Mouse (Mus musculus): Measurements from ENCODE around the gene Igsf10. TPM values are rescaled to one million over a fixed set of nuclear protein-coding genes. Genes with fewer than 3 reads are reported as not detected.
A peak's percentile ranks its signal among the peaks of the same experiment; 100 is the strongest.

Igsf10 gene
- polyA plus RNA-seq, 1 experiment from 2014 or later = 2.3 TPM

- Histone ChIP-seq H3K36me3 (ENCODE audit: poor library complexity, severe bottlenecking) (peaks cover 10% of the 10 kb centered on the region; the same call in 1 of the 2 replicates), H3K4me2 (no peak overlapping the region), H3K27ac (no peak overlapping the region), H3K9ac (no peak overlapping the region), H3K4me3 (no peak overlapping the region), H3K9me3 (replicated peaks) (no peaks in the 10 kb centered on the region), H3K27me3 (no peaks in the 10 kb centered on the region), H3K4me1 (no peaks in the 10 kb centered on the region)
- 49% methylated on average over 7 of the region's 7 CpGs for WGBS
- ATAC-seq = peak; percentile 67; the same call in 1 of the 2 replicates
These were observed 22.8 kb downstream of the Igsf10 start for GRCm38 (mm10) chr3:59321278-59321876.

DNA sequence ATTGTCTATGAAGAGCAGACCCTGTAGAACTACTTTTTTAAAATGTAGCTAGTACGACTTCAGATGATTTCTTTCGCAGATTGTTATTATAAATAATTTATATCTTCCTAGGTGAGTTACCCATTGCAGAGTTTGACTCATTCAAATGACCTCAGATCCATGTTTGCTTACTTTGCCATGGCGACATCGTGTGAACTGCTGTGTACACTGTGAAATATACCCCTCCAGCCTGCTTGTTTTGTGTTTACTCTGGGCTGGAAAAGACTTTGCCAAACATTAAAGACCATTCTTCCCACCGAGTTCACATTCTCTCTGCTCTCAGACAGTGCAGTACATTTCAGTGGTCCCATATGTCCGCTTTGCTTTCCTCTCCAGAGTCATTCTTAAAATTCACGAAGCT is 28.1 kb downstream of the Igsf10 start:
- no peaks in the 10 kb centered on the region for H3K27me3 ChIP-seq
- H3K4me2 ChIP-seq = no peak overlapping the region
- no peak for ATAC-seq
- H3K9me3 ChIP-seq (replicated peaks) = no peaks in the 10 kb centered on the region
- WGBS = 90% methylated on average over 7 of the region's 7 CpGs
- no peak overlapping the region for H3K4me3 ChIP-seq
- H3K27ac ChIP-seq = no peak overlapping the region
- H3K36me3 ChIP-seq (ENCODE audit: poor library complexity, severe bottlenecking) = peaks cover 10% of the 10 kb centered on the region; the same call in 1 of the 2 replicates
- no peaks in the 10 kb centered on the region for H3K4me1 ChIP-seq
- no peak overlapping the region for H3K9ac ChIP-seq

GRCm38 (mm10) chr3:59312610-59313009 is 31.6 kb downstream of the Igsf10 start:
- Histone ChIP-seq H3K36me3 (ENCODE audit: poor library complexity, severe bottlenecking) (no peaks in the 10 kb centered on the region), H3K4me1 (no peaks in the 10 kb centered on the region), H3K4me3 (no peak overlapping the region), H3K4me2 (no peak overlapping the region), H3K9me3 (replicated peaks) (no peaks in the 10 kb centered on the region), H3K9ac (no peak overlapping the region), H3K27me3 (no peaks in the 10 kb centered on the region), H3K27ac (no peak overlapping the region)
- no peak for ATAC-seq
- WGBS = 93% methylated on average over 10 of the region's 10 CpGs

GRCm38 (mm10) chr3:59305518-59305917 is 38.7 kb downstream of the Igsf10 start:
- Histone ChIP-seq H3K27ac (no peak overlapping the region), H3K9ac (no peak overlapping the region), H3K27me3 (no peaks in the 10 kb centered on the region), H3K4me1 (no peaks in the 10 kb centered on the region), H3K9me3 (replicated peaks) (no peaks in the 10 kb centered on the region), H3K4me2 (no peak overlapping the region), H3K36me3 (ENCODE audit: poor library complexity, severe bottlenecking) (no peaks in the 10 kb centered on the region), H3K4me3 (no peak overlapping the region)
- 94% methylated on average over 2 of the region's 2 CpGs for WGBS
- no peak for ATAC-seq

- no peaks in the 10 kb centered on the region for H3K36me3 ChIP-seq (ENCODE audit: poor library complexity, severe bottlenecking)
- no peak overlapping the region for H3K27ac ChIP-seq
- no peak overlapping the region for H3K9ac ChIP-seq
- 92% methylated on average over 5 of the region's 5 CpGs for WGBS
- H3K4me3 ChIP-seq = no peak overlapping the region
- H3K4me1 ChIP-seq = no peaks in the 10 kb centered on the region
- H3K27me3 ChIP-seq = no peaks in the 10 kb centered on the region
- H3K9me3 ChIP-seq (replicated peaks) = no peaks in the 10 kb centered on the region
- H3K4me2 ChIP-seq = no peak overlapping the region
- ATAC-seq = no peak
These were observed 39.2 kb downstream of the Igsf10 start for GRCm38 (mm10) chr3:59304944-59305343.

GRCm38 (mm10) chr3:59297653-59298052 is 46.5 kb downstream of the Igsf10 start:
- no peak for ATAC-seq
- H3K27me3 ChIP-seq = no peaks in the 10 kb centered on the region
- H3K4me1 ChIP-seq = no peaks in the 10 kb centered on the region
- H3K27ac ChIP-seq = no peak overlapping the region
- no peaks in the 10 kb centered on the region for H3K9me3 ChIP-seq (replicated peaks)
- H3K9ac ChIP-seq = no peak overlapping the region
- no peak overlapping the region for H3K4me3 ChIP-seq
- H3K36me3 ChIP-seq (ENCODE audit: poor library complexity, severe bottlenecking) = no peaks in the 10 kb centered on the region
- H3K4me2 ChIP-seq = no peak overlapping the region
- 86% methylated on average over 16 of the region's 16 CpGs for WGBS

DNA sequence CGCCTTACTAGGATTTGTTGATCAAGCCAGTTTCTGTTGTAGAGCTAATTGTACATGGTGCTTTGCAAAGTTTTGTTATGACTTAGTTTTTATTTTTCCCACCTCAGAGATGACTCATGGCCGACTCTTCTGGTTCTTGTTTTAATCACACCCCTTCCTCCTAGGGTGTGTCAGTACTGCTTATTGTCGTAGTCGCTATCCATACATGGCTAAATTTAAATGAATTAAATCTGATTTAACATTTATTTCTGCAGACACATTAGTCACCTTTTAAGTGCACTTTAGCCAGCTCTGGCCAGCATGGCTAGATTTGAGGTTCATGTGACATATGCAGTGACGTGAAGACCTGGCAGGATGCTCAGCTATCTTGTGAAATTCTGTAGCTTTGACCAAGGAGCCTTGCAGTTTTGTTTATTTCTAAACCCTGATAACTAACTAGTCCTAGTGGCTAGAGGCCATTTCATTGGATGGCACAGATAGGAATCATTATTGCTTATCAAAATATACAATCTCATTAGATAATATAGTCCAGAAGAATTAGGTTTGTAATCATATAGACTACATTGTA is 47.5 kb downstream of the Igsf10 start:
- 96% methylated on average over 5 of the region's 5 CpGs for WGBS
- ATAC-seq = no peak
- H3K27ac ChIP-seq = no peak overlapping the region
- H3K4me2 ChIP-seq = no peak overlapping the region
- no peak overlapping the region for H3K9ac ChIP-seq
- H3K36me3 ChIP-seq (ENCODE audit: poor library complexity, severe bottlenecking) = no peaks in the 10 kb centered on the region
- H3K27me3 ChIP-seq = no peaks in the 10 kb centered on the region
- no peaks in the 10 kb centered on the region for H3K4me1 ChIP-seq
- no peak overlapping the region for H3K4me3 ChIP-seq
- H3K9me3 ChIP-seq (replicated peaks) = no peaks in the 10 kb centered on the region

DNA sequence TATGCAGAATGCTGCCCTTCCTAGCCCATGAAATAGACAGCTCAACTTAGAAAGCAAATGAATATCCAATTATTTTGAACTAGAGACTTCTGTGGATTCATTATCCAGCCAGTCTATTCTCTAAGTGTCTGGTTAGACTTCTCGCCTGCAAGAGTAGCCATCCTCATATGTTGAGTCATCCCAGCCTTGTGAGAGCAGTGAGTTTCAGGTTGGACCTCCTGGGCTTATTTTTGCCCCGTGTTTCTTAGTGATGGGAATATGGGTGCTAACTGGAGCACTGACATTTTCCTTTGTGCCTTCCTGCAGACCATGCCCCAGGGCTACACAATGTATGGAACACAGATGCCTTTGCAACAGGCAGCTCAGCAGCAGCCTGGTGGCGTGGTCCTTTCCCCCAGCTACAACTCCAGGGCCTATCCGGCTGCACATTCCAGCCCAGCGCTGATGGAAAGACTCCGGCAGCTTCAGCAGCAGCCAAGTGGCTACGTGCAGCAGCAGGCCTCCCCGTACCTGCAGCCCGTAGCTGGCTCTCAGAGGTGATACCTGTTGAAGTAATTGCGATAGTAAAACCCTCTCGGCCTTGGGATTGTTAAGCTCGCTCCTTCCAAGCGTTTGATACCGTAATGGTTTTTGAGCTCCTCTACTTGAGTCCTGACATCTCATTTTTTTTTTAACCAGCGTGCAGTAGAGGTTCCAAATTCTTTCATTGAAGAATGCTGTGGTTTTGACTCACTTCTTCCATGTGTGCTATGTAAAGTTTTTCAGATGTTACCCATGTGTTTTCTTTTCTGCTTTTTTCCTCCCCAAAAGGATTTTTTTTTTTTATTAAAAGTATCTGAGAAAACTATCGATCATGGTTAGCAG is 48.3 kb downstream of the Igsf10 start:
- Histone ChIP-seq H3K9me3 (replicated peaks) (no peaks in the 10 kb centered on the region), H3K4me1 (no peaks in the 10 kb centered on the region), H3K4me3 (no peak overlapping the region), H3K27me3 (no peaks in the 10 kb centered on the region), H3K4me2 (no peak overlapping the region), H3K27ac (no peak overlapping the region), H3K9ac (no peak overlapping the region), H3K36me3 (ENCODE audit: poor library complexity, severe bottlenecking) (no peaks in the 10 kb centered on the region)
- WGBS = 92% methylated on average over 16 of the region's 16 CpGs
- no peak for ATAC-seq

- no peaks in the 10 kb centered on the region for H3K36me3 ChIP-seq (ENCODE audit: poor library complexity, severe bottlenecking)
- H3K9ac ChIP-seq = no peak overlapping the region
- no peak overlapping the region for H3K4me3 ChIP-seq
- WGBS = 71% methylated on average over 5 of the region's 5 CpGs
- H3K27me3 ChIP-seq = no peaks in the 10 kb centered on the region
- no peak overlapping the region for H3K27ac ChIP-seq
- no peaks in the 10 kb centered on the region for H3K4me1 ChIP-seq
- no peaks in the 10 kb centered on the region for H3K9me3 ChIP-seq (replicated peaks)
- no peak for ATAC-seq
- no peak overlapping the region for H3K4me2 ChIP-seq
These were observed 50.6 kb downstream of the Igsf10 start for GRCm38 (mm10) chr3:59293437-59294199.

DNA sequence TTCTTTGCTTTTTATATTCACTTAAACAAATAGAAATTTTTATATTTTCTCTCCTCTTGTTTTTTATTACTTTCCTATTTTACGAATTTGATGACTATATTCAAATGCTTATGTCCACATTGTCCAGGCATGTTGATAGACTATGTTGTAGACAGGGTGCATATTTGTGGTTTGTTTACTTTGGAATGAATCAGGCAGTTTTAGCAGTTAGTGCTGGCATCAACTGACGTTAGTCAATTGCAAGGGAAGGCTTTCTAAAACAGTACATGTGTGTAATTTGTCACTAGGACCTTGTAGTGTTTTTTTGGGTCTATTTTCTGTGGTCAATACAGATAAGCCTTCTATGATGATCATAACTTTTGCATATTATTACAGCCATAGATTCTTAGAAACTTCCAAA is 53.6 kb downstream of the Igsf10 start:
- Histone ChIP-seq H3K9me3 (replicated peaks) (no peaks in the 10 kb centered on the region), H3K4me3 (no peak overlapping the region), H3K9ac (no peak overlapping the region), H3K27me3 (no peaks in the 10 kb centered on the region), H3K4me2 (no peak overlapping the region), H3K36me3 (ENCODE audit: poor library complexity, severe bottlenecking) (no peaks in the 10 kb centered on the region), H3K27ac (no peak overlapping the region), H3K4me1 (no peaks in the 10 kb centered on the region)
- WGBS = 72% methylated on average over 2 of the region's 2 CpGs
- no peak for ATAC-seq

DNA sequence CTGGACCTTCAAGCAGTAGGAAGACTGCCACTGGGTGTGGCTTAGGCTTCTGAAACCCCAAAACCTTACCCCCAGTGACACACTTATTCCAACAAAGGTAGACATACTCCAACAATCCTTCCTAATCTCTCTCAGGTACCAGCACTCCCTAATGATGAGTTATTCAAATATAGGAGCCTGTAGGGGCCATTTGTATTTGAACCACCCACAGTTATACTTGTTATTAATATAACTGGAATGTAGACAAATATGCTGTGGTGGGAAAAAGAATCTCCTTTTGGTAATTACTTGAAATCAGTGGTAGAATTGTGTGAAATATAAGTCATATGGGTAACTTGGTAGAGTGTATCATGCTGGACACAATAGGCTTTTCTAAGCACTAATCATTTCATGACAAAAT is 65.6 kb downstream of the Igsf10 start:
- no peaks in the 10 kb centered on the region for H3K9me3 ChIP-seq (replicated peaks)
- H3K27ac ChIP-seq = no peak overlapping the region
- H3K4me1 ChIP-seq = 0 out of 2 replicates have a peak, but pooled peaks cover 7% of the 10 kb centered on the region
- no peak for ATAC-seq
- no peaks in the 10 kb centered on the region for H3K27me3 ChIP-seq
- peaks cover 12% of the 10 kb centered on the region; the same call in 1 of the 2 replicates for H3K36me3 ChIP-seq (ENCODE audit: poor library complexity, severe bottlenecking)
- no peak overlapping the region for H3K4me2 ChIP-seq
- no peak overlapping the region for H3K9ac ChIP-seq
- H3K4me3 ChIP-seq = no peak overlapping the region

- 78% methylated on average over 3 of the region's 3 CpGs for WGBS
- Histone ChIP-seq H3K27ac (no peak overlapping the region), H3K4me2 (no peak overlapping the region), H3K36me3 (ENCODE audit: poor library complexity, severe bottlenecking) (peaks cover 12% of the 10 kb centered on the region; the same call in 1 of the 2 replicates), H3K4me1 (0 out of 2 replicates have a peak, but pooled peaks cover 7% of the 10 kb centered on the region), H3K9ac (no peak overlapping the region), H3K27me3 (no peaks in the 10 kb centered on the region), H3K4me3 (no peak overlapping the region), H3K9me3 (replicated peaks) (no peaks in the 10 kb centered on the region)
- ATAC-seq = no peak
These were observed 66.0 kb downstream of the Igsf10 start for GRCm38 (mm10) chr3:59278254-59278533.
